ENCODE assay signal across 8 mouse cellular contexts in the genomic region with DNA sequence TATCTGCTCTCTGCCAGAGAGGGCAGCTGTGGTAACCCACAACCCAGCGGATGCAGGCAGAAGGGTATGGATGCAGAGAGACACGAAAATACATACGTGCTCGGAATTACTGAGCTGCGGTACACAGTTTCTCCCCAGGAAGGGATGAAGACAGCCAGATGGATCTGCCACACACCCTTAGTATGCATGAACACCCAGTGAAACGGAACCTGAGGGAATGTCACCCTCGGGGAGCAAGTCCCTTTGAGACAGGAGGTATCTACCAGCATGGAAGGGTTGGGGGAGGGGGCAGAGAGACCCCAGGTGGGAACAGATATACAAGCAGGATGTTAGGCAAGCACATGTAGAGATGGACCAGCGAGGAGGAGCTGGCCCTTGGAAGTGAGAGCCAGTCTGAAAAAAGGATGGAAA. TPM values are rescaled to one million over a fixed set of nuclear protein-coding genes. Genes with fewer than 3 reads are reported as not detected.
DNase-seq lines count a peak whose midpoint lies in the region; ATAC-seq lines count a peak whose summit lies in the region.

No protein-coding gene starts in this region.

- no peak overlapping the region for H3K9ac ChIP-seq in kidney, embryonic 16.5 days (replicated peaks; ENCODE audit: low read length)
- H3K9ac ChIP-seq in hindbrain, embryonic 12.5 days = peak overlapping the region; percentile 77
- H3K9ac ChIP-seq in midbrain, embryonic 14.5 days (replicated peaks; ENCODE audit: low read length) = peak overlapping the region; percentile 81

- no peaks in the 10 kb centered on the region for H3K27me3 ChIP-seq in kidney, embryonic 16.5 days (ENCODE audit: insufficient read depth, low read length)
- H3K27me3 ChIP-seq in hindbrain, embryonic 12.5 days = 0 out of 2 replicates have a peak, but pooled peaks cover 3% of the 10 kb centered on the region
- H3K27me3 ChIP-seq in midbrain, embryonic 14.5 days (ENCODE audit: control insufficient read depth, insufficient read depth, low read length) = no peaks in the 10 kb centered on the region

- H3K4me2 ChIP-seq in kidney, embryonic 16.5 days (replicated peaks; ENCODE audit: low read depth, low read length) = peak overlapping the region; percentile 79
- H3K4me2 ChIP-seq in hindbrain, embryonic 12.5 days (replicated peaks) = peak overlapping the region; percentile 90
- peak overlapping the region; percentile 78 for H3K4me2 ChIP-seq in midbrain, embryonic 14.5 days (ENCODE audit: low read length)

- no peak overlapping the region for H3K27ac ChIP-seq in kidney, embryonic 16.5 days (ENCODE audit: low read length)
- H3K27ac ChIP-seq in hindbrain, embryonic 12.5 days = peak overlapping the region; percentile 79
- H3K27ac ChIP-seq in midbrain, embryonic 14.5 days (replicated peaks; ENCODE audit: low read depth, low read length) = peak overlapping the region; percentile 89

- DNase-seq in kidney, postnatal 25 days = no peak
- peak; percentile 59 for DNase-seq in cerebellum, adult 8-10 months
- DNase-seq in midbrain, embryonic 14.5 days = peak; percentile 61
- no peak for DNase-seq in adrenal gland, postnatal 14 days
- no peak for DNase-seq in heart, postnatal 4 days
- DNase-seq in ovary, postnatal 10 days (ENCODE audit: low spot score) = no peak

- H3K9me3 ChIP-seq in kidney, embryonic 16.5 days (ENCODE audit: low read length) = no peaks in the 10 kb centered on the region
- no peaks in the 10 kb centered on the region for H3K9me3 ChIP-seq in hindbrain, embryonic 12.5 days (replicated peaks)
- H3K9me3 ChIP-seq in midbrain, embryonic 14.5 days (ENCODE audit: control insufficient read depth, low read length) = no peaks in the 10 kb centered on the region

- no peak for ATAC-seq in kidney, embryonic 16.5 days (ENCODE audit: low FRiP score, low TSS enrichment)
- ATAC-seq in hindbrain, embryonic 12.5 days (ENCODE audit: low FRiP score) = peak; percentile 62
- peak; percentile 40 for ATAC-seq in midbrain, embryonic 14.5 days (ENCODE audit: low FRiP score, low TSS enrichment)

- H3K4me3 ChIP-seq in kidney, embryonic 16.5 days (ENCODE audit: low read length) = peak overlapping the region; percentile 52
- peak overlapping the region; percentile 54 for H3K4me3 ChIP-seq in hindbrain, embryonic 12.5 days
- H3K4me3 ChIP-seq in midbrain, embryonic 14.5 days (replicated peaks; ENCODE audit: low read depth, low read length) = peak overlapping the region; percentile 67

- 28% methylated on average over 8 of the region's 8 CpGs for WGBS in kidney, embryonic 16.5 days
- 18% methylated on average over 8 of the region's 8 CpGs for WGBS in hindbrain, embryonic 12.5 days
- WGBS in midbrain, embryonic 14.5 days = 20% methylated on average over 8 of the region's 8 CpGs

- peaks cover 13% of the 10 kb centered on the region for H3K4me1 ChIP-seq in kidney, embryonic 16.5 days (ENCODE audit: insufficient read depth, low read length)
- peaks cover 21% of the 10 kb centered on the region for H3K4me1 ChIP-seq in hindbrain, embryonic 12.5 days
- peaks cover 16% of the 10 kb centered on the region for H3K4me1 ChIP-seq in midbrain, embryonic 14.5 days (ENCODE audit: control insufficient read depth, insufficient read depth, low read length)

- no peaks in the 10 kb centered on the region for H3K36me3 ChIP-seq in kidney, embryonic 16.5 days (ENCODE audit: insufficient read depth, low read length)
- peaks cover 14% of the 10 kb centered on the region; the same call in 1 of the 2 replicates for H3K36me3 ChIP-seq in hindbrain, embryonic 12.5 days
- peaks cover 19% of the 10 kb centered on the region; the same call in 1 of the 2 replicates for H3K36me3 ChIP-seq in midbrain, embryonic 14.5 days (ENCODE audit: control insufficient read depth, insufficient read depth, low read length)

RNA-seq across cellular contexts. Expression of a gene that starts 0.7 kb away (rescaled TPM):
- polyA plus RNA-seq in kidney, embryonic 16.5 days (2015; fragmentation: Nextera tagmentation; extraction: Ambion mirVana) = 5.8 and 6.6 TPM in 2 replicates
- 36.9 and 40.5 TPM in 2 replicates for polyA plus RNA-seq in hindbrain, embryonic 12.5 days (2016; fragmentation: Nextera tagmentation; extraction: Ambion mirVana)
- 78.0 and 105 TPM in 2 replicates for polyA plus RNA-seq in midbrain, embryonic 14.5 days (2014; fragmentation: Nextera tagmentation; extraction: Ambion mirVana)
- 87.3 and 118 TPM in 2 replicates for total RNA-seq in adrenal gland, postnatal 14 days (2021)
- total RNA-seq in heart, postnatal 4 days (2021) = under 1 TPM; 0.65 to 0.79 TPM

RNA-seq across cellular contexts. Expression of a gene that starts 29.0 kb away (rescaled TPM):
- 1.8 and 2.2 TPM in 2 replicates for polyA plus RNA-seq in kidney, embryonic 16.5 days (2015; fragmentation: Nextera tagmentation; extraction: Ambion mirVana)
- 0.20 and 0.25 TPM in 2 replicates for polyA plus RNA-seq in hindbrain, embryonic 12.5 days (2016; fragmentation: Nextera tagmentation; extraction: Ambion mirVana)
- polyA plus RNA-seq in midbrain, embryonic 14.5 days (2014; fragmentation: Nextera tagmentation; extraction: Ambion mirVana) = 0.09 and 0.27 TPM in 2 replicates
- 9.2 and 17.6 TPM in 2 replicates for total RNA-seq in adrenal gland, postnatal 14 days (2021)
- total RNA-seq in heart, postnatal 4 days (2021) = under 1 TPM; 0.63 to 0.76 TPM

RNA-seq across cellular contexts. Expression of a gene that starts 48.3 kb away (rescaled TPM):
- polyA plus RNA-seq in kidney, embryonic 16.5 days (2015; fragmentation: Nextera tagmentation; extraction: Ambion mirVana) = 11.7 and 13.9 TPM in 2 replicates
- 0.14 and 0.49 TPM in 2 replicates for polyA plus RNA-seq in hindbrain, embryonic 12.5 days (2016; fragmentation: Nextera tagmentation; extraction: Ambion mirVana)
- polyA plus RNA-seq in midbrain, embryonic 14.5 days (2014; fragmentation: Nextera tagmentation; extraction: Ambion mirVana) = 0.12 TPM in 1 of 2 replicates, not detected in the other
- 34.4 and 39.6 TPM in 2 replicates for total RNA-seq in adrenal gland, postnatal 14 days (2021)
- total RNA-seq in heart, postnatal 4 days (2021) = 1 to 10 TPM; 3.4 to 3.8 TPM

RNA-seq across cellular contexts. Expression of a gene that starts 49.0 kb away (rescaled TPM):
- 50.1 and 56.1 TPM in 2 replicates for polyA plus RNA-seq in kidney, embryonic 16.5 days (2015; fragmentation: Nextera tagmentation; extraction: Ambion mirVana)
- 68.0 and 68.3 TPM in 2 replicates for polyA plus RNA-seq in hindbrain, embryonic 12.5 days (2016; fragmentation: Nextera tagmentation; extraction: Ambion mirVana)
- polyA plus RNA-seq in midbrain, embryonic 14.5 days (2014; fragmentation: Nextera tagmentation; extraction: Ambion mirVana) = 63.8 and 66.2 TPM in 2 replicates
- total RNA-seq in adrenal gland, postnatal 14 days (2021) = 99.4 and 106 TPM in 2 replicates
- 10 to 100 TPM; 26.1 TPM for total RNA-seq in heart, postnatal 4 days (2021)

Comparison
In these comparisons a context has a peak if more than half of its experiments do, and no peak if none do; other contexts are left out.
1. DNase-seq: peak in cerebellum, adult 8-10 months (single experiment) and midbrain, embryonic 14.5 days (single experiment); none in kidney, postnatal 25 days (0 of 2), adrenal gland, postnatal 14 days (single experiment), heart, postnatal 4 days (single experiment) and ovary, postnatal 10 days (single experiment).
2. Peak in every context shown above with its lines, with median percentiles within 50 percentile points of each other: H3K4me2 ChIP-seq and H3K4me3 ChIP-seq.